Mouse (Mus musculus) activated CD4-positive, CD25-positive, alpha-beta regulatory T cell, adult 4 months (primary cell): Measurements from ENCODE around the gene Clcn6. TPM values are rescaled to one million over a fixed set of nuclear protein-coding genes. Genes with fewer than 3 reads are reported as not detected.
A peak's percentile ranks its signal among the peaks of the same experiment; 100 is the strongest.

Experiments
- ATAC-seq: one replicate; pipeline ENCODE4 v1.8.0; 2017
- polyA plus RNA-seq, 2 experiments: library from polyadenylated mRNA; unstranded; fragments of 100-300 nt; shearing (Covaris generic); gene quantifications; one replicate each; pipeline ENCODE4 v1.2.1; 2017

Clcn6 gene
- polyA plus RNA-seq, 2 experiments from 2014 or later = 2.4 to 3.3 TPM

DNA sequence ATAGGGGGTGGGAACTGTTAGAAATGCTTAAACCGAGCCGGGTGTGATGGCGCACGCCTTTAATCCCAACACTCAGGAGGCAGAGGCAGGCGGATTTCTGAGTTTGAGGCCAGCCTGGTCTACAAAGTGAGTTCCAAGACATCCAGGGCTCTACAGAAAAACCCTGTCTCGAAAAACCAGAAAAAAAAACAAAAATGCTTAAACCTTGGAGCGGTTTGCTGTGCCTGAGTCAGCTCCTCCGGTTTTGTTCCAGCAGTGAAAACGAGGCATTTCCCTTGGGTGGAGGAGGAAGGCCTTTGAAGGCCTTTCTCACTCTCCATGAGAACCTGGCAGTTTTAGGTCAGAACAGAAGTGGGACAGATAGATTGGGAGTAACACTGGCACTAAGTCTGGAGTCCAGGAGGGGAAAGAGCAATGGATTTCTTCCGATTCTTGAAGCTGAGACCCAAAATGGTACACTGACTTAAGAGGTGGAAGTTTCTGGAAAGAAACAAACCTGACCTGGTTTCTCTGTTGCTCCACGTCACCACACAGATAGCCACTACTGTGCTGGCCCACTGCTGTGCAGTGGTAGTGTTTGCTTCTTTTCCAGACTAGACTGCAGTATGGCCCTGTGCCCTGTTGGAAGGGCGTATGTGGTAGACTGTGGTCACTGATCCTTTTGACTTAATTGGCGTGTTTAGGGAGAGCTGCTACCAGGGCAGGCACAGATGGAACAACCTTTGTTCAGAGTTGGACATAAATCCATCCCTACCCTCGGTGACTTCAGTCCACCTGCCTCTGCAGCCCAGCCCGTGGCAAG, 1.6 kb upstream of the Clcn6 start:
- no peak for ATAC-seq

GRCm38 (mm10) chr4:148039254-148040028, 820 bp upstream of the Clcn6 start:
- ATAC-seq = no peak

DNA sequence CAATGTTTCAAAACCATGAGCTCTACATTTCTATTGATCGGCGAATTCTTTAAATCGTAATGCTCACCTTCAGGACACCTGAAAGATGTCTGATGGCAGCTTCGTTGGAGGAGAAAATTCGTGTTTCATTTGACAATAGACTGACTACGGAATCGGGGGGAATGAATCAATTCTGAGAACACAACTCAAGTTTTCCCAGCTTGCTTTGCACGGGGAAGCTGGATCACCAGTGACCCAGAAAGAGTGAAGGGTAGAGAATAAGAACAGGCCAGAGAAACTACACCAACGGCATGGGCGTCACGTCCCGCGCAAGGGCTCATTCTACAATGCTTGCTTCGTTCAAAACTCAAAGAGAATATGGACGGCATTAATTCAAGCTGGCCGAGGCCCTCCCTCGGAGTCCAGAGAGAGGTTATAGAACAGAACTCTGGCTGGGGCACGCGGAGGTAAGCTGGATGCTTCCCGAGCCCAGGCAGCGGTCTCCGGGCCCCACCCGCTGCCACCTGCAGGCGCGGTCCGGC, 482 bp downstream of the Clcn6 start:
- no peak for ATAC-seq

- ATAC-seq = no peak
Measured at GRCm38 (mm10) chr4:148035440-148035839, 3.2 kb downstream of the Clcn6 start.

- peak; percentile 50 for ATAC-seq
Measured at GRCm38 (mm10) chr4:148033858-148034410, 4.7 kb downstream of the Clcn6 start.

- ATAC-seq = no peak
Measured at GRCm38 (mm10) chr4:148030506-148030905, 8.1 kb downstream of the Clcn6 start.

- ATAC-seq = no peak
Measured at GRCm38 (mm10) chr4:148029297-148029696, 9.3 kb downstream of the Clcn6 start.

- no peak for ATAC-seq
Measured at GRCm38 (mm10) chr4:148024003-148024402, 14.6 kb downstream of the Clcn6 start.

DNA sequence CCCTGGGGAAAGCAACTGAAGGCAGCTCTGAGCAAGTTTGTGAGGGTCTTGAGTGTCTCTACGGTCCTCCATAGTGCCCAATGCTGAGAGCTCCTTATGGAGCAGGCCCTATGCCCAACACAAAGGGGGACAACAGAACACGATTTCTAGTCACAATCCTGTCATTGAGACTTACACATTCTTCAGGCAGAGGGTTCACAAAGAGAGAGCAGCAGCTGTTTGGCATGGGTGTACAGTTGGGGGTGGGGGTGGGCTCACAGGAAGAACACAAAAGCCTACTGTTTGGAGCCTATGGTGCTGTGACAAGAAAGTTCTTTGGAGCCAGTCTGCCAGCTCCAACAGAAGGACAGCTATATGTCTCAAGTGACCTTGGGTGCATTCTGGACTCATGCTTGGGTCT, 20.2 kb downstream of the Clcn6 start:
- ATAC-seq = no peak

DNA sequence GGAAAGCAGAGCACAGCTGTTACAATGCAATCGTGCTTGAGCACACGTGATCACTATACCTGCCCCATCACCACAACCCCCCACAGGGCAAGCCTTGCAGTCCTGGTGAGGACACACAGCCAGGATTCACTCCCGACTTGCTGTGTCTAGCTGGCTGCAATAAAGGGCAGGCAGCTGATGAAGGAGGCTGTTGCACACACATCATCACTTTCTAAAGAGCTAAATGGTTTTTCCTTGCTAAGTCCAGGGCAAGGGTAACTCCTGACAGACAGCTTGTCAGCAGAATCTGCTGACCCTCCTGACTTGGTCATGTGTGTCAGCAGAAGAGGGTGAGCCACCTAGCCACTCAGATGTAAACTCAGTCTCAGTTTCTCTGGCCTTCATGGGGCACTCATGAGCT, 21.6 kb downstream of the Clcn6 start:
- no peak for ATAC-seq

- no peak for ATAC-seq
Measured at GRCm38 (mm10) chr4:148015418-148015817, 23.2 kb downstream of the Clcn6 start.

GRCm38 (mm10) chr4:148012216-148012615, 26.4 kb downstream of the Clcn6 start:
- ATAC-seq = no peak

- ATAC-seq = no peak
Measured at GRCm38 (mm10) chr4:148011332-148011731, 27.3 kb downstream of the Clcn6 start.

- no peak for ATAC-seq
Measured at GRCm38 (mm10) chr4:148009641-148010040, 29.0 kb downstream of the Clcn6 start.

- no peak for ATAC-seq
Measured at GRCm38 (mm10) chr4:148008412-148008811, 30.2 kb downstream of the Clcn6 start.

GRCm38 (mm10) chr4:148004361-148004760, 34.3 kb downstream of the Clcn6 start:
- no peak for ATAC-seq

- ATAC-seq = no peak
Measured at GRCm38 (mm10) chr4:148001866-148002265, 36.8 kb downstream of the Clcn6 start.

DNA sequence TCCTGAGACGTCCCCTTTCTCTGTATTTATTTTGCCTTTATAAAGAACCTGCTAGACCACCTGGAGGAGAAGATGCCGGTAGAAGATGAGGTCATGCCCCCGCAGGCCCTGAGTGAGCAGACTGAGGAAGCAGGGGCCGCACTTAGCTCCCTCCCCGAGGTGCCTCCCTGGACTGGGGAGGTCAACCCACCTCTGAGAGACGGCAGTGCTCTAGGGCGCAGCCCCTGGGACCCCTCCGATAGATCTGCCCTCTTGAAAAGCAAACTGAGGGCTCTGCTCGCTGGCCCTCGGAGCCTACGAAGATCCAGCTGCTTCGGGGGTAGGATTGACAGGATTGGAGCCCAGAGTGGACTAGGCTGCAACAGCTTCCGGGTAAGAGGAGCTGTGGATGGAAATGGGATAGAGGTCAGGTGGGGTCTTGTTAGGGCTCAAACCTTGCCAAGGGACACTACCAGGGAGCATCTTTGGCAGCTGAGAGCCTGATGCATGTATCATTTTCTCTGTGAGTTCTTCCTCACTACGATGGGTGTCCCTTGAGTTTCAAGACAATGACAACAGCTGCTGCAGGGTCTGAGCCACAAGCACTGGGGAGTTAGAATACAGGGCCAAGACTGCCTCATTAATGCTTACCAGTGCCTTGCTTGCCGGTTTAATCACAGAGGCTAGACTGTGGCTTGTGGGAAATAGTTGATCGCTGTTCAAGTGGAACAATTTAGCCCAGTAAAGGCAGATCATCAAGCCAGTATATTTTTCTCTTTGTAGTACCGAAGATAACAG, 37.4 kb downstream of the Clcn6 start:
- no peak for ATAC-seq

- ATAC-seq = no peak
Measured at GRCm38 (mm10) chr4:148000202-148000772, 38.3 kb downstream of the Clcn6 start, which contains the start of gene Nppa. Gene Nppa, plus strand, starts transcription at chr4:148000722.

DNA sequence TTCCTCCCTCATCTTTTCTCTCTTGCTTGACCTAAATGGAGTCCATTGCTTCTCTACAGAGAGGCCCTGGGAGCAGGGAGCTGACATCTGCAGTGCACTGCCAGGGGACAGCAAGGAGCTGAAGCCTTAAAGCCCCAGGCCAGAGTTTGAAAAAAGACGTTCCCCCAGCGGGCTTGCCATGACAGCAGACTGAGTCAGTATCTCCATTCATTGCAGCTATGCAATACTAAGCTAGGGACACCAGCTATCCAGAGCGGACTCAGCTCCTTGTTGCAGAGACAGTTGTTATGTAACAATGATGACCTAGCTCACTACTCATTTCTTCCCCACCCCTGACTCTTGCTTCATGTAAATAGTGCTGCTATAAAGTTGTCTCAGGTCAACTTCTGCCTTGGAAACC, 43.3 kb downstream of the Clcn6 start:
- ATAC-seq = no peak

- no peak for ATAC-seq
Measured at GRCm38 (mm10) chr4:147993571-147994095, 45.0 kb downstream of the Clcn6 start.
